Mouse (Mus musculus) left cerebral cortex, postnatal 14 days (tissue): Measurements from ENCODE around the gene Rmnd1. TPM values are rescaled to one million over a fixed set of nuclear protein-coding genes. Genes with fewer than 3 reads are reported as not detected.
A peak's percentile ranks its signal among the peaks of the same experiment; 100 is the strongest.

Experiments used
- DNase-seq, 2 experiments: peaks; one replicate each; pipeline ENCODE4 v3.0.0; 2021 to 2022; ENCODE audit warnings: low spot score in 2 of 2, mixed read lengths in 1 of 2
- intact Hi-C: fragments of 180-260 bp; cut with DNase I; formaldehyde crosslinking; loops from one replicate; pipeline ENCODE4 v1.15.1; 2025
- total RNA-seq, 2 experiments: library from RNA; stranded (reverse); gene quantifications; 2 replicates each; pipeline ENCODE4 v1.2.3; 2021

Gene Rmnd1
- total RNA-seq, 2 experiments from 2014 or later: 31.1 to 40.9 TPM

DNA sequence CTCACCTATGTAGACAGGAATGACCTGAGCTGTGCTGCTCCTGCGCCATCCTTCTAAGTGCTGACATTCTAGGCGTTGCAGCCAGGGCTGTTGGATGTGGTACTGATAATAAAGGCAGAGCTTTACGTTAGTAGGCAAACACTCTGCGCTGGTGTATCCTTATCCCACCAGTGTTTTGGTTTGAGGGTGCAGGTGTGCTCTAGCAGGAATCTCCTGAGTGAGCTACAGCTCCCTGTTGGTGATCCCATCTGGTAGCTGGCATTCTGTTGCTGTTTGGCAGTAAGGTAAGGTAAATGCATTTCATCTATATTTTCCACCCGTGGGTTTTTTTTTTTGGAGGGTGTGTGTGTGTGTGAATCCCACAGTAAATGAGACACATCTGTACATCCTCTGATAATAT, 34.1 kb downstream of the Rmnd1 start:
- intact Hi-C loops: no loop called here
- no peak for DNase-seq

DNA sequence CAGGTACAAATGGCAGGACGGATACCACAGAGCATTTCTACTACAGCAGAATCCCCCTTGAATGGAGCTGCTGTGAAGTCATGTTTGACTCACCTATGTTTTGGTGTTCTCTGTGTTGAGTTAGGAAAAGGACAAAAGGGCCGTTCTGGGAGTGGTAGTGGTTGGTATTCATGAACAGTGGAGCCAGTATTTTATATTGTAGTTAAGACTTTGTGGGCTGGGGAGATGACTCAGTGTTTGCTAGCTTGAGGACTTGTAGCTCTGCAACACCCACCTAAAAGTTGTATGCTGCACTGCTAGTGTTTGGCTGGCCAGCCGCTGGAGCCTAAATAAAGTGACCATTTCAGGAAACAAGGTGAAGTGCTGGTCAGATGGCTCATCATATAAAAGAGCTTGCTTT, 36.9 kb downstream of the Rmnd1 start:
- intact Hi-C loops: no loop called here
- DNase-seq: no peak

DNA sequence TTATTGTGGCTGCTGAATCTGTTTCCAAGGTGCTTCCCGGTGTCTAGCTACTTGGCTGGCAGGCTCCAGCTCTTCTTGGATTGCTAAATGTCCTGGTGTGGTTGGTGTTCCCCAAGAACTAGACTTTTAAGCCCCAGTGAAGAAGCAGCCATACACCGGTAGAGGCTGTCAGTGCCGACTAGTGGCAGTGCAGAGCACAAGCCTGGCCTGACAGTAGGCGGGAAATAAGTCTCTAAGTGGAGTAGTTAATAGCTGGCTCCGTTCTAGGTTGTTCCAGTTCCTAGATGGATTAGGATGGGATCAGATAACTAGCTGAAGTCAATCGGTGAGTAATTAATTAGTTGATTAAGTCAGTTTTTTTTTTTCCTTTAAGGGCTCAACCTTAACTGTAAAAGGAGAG, 40.3 kb downstream of the Rmnd1 start:
- peak in 1 of 2 experiments; percentile 40 for DNase-seq
- intact Hi-C loops: no loop called here

DNA sequence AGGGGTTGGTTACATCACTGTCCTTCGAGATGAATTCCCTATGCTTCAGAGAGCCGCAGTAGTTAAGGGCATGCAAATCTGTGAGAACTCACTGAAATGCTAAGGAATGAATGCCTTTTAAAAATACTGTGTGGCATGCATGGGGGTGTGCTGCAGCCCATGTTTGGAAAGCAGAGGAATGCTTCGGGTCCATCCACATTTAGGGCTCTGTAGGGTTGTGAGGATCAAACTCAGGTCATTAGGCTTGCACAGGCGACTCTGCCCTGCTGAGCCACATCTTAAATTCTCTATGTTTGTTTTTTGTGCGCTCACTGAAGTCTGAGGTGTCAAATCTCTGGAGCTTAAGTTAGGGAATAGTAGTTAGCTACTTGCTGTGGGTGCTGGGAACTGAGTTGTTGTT, 41.1 kb downstream of the Rmnd1 start:
- intact Hi-C loops: no loop called here

DNA sequence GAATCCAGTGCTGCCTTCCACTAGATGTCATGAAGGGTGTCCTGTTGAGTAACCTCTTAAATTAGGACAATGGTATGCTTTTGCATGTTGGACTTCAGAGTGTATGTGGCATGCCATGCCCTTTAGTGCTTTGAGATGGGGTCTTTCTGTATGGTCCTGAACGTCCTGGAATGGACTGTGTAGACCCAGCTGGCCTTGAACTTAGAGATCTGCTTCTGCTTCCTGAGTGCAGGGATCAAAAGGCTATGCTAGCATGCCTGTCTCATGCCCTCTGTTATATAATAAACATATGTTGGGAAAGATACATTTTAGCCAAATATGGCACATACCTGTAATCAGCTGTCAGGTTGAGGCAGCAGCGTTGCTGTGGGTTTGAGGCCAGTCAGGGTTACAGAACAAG, 41.6 kb downstream of the Rmnd1 start:
- DNase-seq: no peak
- intact Hi-C loops: no loop called here

More for the DNA sequence above, 41.1 kb downstream of the Rmnd1 start:
- no peak for DNase-seq

DNA sequence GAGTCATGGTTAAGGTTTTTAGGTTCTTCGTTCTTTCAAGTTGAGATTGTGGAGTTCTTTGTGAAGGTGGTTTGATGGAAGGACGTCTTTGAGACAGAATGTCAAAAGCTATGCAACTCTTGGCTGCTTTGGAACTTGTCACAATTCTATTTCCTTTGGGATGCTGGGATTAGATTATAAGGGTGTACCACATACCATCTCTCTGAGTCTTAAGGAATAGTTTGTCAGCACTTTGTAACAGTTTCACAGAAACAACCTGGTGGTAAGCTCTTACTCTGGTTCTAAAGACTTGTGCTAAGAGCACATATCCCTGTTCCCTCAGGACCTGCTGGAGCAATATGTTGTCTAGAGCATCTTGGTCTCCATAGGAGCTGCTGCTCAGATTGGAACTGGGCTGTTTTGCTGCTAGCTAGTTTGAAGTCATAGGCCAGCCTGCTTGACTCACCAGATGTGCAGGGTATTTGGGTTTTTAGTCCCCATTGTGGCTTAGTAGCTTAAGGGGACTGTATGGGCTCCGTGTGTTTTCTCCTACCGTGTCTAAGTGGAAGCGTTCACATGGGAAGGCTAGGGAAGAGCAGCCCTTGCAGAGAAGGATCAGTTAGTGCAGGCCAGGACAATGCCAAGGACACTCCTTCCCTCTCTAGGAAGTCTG, 42.6 kb downstream of the Rmnd1 start:
- intact Hi-C loops: no loop called here
- no peak for DNase-seq

DNA sequence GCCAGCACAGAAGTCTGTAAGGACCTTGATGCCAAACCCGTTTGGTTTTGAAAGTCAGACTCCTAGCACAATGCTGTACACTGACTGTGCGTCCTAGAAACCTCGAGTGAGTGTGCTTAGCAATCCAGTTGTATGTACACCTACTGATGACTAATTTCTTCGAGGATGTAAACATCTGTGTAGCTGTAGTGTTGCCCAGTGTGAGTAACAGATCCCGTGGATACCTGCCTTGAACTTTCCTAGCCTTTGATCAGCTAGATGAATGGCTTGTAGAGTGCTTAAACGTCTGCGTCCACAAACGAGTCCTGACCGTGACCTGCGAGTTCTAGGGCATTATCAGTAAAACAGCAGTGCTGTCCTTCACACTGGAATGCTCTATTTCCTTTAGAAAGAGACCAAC, 43.2 kb downstream of the Rmnd1 start:
- no peak for DNase-seq
- intact Hi-C loops: no loop called here

DNA sequence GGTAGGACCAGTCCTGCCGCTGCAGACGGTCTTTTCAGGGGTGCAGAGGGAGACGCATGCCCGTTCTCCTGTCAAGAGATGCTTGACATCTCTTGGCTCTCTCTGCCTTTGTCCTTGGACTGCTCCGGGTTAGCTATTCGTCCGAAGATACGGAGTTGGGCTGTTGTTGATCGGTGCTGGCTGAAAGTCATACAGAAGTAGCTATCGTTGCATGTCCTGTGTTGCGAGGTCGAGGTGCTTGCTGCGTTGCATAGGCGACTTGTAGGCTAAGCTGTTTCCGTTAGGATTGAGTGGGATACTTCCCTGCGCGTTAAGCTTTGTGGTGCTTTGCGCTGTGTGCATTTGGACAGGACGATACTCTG, 43.8 kb downstream of the Rmnd1 start:
- no peak for DNase-seq
- intact Hi-C loops: no loop called here

DNA sequence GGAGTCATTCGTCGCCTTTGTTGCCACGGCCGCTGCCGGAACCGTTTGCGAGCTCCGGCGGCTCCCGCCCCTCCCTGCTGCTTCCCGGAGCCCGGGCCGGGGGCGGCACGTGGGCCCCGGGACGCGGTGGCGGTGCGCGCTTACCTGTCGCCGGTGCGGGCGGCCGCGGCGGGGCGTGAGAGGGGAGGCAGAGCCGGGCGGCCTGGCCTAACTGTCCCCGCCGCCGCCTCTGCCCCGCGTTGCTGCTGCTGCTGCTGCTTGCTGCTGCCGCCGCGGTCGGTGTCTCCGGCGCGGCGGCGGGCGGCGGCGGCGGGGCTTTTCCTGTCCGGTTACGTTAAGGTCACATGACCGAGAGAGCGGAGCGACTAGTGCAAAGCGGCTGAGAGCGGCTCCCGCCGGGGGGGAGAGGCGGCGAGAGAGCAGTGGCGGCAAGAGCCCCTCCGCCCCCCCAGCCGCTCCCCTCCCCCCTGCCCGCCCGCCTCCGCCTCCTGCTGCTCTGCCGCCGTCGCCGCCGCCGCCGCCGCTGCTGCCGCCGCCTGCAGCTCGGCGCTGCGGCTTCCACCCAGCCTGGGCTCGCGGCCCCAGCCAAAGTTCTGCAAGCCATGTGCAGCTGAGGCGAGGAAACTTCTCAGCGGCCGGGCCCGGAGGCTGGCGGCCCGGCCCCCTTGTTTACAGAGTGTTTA, 44.3 kb downstream of the Rmnd1 start, which contains the start of gene Zbtb2:
Gene Zbtb2, minus strand, starts transcription at position 408 of the 683 bp plus-strand sequence.
- intact Hi-C loops: no loop called here
- peak; percentile 58 to 76 for DNase-seq

DNA sequence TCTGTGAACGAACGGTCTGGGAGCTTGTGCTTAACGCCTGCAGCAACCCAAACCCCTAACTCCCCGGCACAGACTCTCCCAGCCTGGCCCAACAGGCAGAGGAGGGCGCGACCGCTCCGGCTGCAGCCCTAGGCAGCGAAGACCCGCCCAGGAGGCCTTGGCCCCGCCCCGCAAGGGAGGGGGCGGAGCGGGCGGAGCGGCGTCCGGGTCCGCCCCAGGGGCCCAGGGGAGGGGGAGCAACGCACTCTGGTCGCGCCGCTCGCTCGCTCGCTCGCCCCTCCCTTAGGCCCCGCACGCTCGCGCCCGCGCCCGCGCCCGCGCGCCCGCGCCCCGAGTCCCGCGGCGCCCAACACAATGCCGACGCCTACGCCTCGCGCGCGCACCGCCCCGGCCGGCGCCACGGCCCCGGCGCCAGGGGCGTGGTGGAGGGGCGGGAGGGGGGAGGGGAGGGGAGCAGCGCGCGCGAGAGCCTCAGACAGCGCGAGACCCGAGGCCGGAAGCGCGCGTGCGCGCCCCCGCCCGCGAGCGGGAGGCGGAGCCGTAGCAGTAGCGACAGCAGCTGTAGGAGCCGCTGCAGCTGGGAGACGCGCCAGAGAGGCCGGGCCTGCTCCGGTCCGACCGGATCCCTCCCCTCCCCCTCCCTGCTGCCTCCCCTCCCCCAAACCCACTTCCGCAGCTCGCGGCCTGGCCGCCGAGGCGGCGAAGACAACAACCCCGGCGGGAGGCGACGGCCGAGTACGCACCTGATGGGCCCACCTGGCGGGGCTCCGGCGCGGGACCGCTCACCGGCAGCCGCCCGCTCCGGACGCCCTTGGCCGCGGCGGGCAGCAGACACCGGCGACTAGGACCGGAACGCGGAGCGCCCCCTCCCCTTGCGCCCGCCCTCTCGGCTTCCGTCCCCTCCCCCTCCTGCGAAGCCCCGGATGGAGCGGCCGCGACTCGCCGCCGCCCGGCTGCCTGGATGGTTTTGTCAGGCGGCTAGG, 45.3 kb downstream of the Rmnd1 start:
- intact Hi-C loops: no loop called here
- peak; percentile 94 to 98 for DNase-seq

DNA sequence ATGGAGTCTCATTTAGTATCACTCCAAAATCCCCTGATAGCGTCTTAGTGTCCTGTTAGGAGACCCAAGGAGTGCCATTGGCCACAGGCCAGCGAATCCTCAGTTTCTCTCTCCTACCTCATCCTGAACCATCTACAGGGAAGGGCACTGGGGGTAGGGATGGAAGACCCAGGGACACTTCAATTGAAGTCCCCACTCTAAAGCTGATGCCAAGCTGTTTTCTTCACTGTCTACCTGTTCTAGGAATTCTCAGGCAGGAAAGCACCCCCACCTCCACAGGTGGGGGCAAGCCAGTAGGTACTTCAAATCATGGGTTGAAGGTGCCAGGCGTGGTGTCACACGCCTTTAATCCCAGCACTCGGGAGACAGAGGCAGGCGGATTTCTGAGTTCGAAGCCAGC, 47.9 kb downstream of the Rmnd1 start:
- intact Hi-C loops: no loop called here
- no peak for DNase-seq

DNA sequence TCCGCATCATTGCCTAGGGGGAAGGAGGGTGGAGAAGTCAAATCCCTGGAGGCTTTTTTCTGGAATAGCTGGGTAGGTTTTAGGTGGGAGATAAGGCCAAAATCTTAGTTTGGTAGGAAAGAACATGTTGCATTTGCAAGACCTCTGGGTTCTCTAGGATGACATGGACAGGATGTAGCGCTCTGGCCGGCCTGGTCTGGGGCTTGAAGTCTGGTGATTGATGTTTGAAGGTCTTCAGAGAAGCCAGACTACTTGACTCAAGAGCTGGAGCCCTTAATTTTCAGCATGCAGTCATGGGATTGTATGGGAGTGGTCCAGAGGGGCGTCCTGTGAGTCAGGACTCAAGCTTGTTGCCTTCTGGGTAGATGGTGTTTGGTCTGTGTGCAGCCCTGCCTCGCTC, 51.4 kb downstream of the Rmnd1 start:
- intact Hi-C loops: no loop called here
- DNase-seq: no peak

DNA sequence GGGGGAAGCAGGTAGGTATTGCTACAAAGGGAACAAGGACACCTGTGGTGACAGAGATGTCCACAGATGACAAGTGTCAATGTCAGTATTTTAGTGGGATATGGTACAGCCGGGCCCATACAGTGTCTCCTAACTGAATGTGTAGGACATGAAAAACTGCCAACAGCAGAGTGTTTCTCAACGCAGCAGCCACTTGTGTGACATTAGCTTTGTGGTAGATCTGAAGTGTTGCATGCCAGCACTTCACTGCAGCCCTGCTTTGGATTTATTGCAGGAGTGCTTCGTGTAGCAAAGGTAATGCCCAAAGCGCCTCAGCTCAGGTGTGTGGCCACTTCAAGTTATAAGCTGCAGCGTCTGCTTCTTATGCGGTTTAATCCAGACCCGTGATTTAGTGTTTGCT, 55.3 kb downstream of the Rmnd1 start:
- no peak for DNase-seq
- intact Hi-C loops: no loop called here

DNA sequence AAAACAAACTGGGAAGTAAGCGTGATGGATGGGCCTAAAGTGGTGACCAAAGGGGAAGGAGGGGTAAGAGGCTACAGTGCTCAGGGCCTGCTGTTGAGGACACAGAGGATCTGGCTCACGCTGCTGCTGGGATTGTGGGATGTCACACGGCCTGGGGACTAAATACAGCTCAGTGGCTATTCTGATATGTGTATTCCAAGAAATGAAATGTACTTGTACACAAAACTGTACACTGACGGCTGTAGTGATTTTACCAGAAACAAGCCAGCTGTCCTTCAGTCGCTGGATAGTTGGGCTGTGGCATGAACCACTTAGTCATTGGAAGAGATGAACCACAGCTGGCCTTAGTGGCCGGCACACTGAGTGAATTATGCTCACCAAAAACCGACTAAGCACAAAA, 55.7 kb downstream of the Rmnd1 start:
- intact Hi-C loops: no loop called here
- DNase-seq: no peak

DNA sequence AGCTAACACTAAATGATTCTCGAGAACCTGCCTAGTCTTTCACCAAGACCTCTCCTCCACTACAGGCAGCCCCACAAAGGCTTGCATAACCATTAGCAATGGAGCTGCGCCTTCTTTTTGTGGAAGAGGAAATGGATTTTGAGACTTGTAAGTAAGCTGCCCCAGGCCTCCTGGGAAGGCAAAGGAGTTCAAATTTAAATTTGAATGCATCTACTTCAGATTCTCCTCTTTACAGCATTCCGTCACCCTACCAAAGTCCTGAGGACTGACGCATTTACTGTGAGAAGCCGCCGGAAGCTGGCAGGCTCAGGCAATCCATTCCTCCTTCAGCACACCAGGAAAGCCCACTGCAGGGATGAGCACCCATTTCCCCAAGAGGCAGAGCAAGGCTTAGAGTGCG, 56.9 kb downstream of the Rmnd1 start:
- DNase-seq: no peak
- intact Hi-C loops: no loop called here

DNA sequence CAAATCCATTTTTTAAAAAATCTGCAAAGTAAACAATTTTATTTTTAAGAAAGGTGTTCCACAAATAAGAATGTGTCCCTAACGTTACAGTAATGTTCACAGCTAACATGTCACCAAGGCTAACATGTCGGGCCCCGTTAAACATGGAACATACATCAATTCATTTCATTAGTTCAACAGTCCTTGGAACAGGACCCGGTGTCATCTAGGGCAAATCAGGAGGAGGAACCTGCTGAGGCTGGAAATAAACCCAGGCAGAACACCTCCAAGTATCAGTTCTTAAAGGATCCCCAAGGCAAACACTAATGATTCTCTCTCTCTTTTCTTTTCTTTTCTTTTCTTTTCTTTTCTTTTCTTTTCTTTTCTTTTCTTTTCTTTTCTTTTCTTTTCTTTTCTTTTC, 57.5 kb downstream of the Rmnd1 start:
- intact Hi-C loops: no loop called here
- no peak for DNase-seq

DNA sequence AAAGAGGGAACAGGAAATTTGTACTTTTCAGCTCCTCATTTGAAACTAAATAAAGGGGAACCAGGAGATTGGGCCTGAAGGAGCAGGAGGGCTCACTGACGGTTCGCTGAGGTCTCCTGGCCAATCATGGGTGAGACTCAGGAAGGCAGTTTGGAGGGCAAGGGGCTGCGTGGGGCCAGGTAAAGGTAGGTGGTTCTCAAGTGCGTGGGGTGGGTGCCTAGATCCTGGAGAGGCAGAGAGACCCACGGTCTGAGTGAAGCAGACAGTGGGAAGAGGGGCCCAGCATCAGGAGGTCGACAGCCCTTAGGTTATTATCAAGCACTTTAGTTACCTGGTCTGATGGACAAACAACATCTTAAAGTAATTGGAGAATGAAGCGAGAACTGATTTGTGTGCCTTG, 57.9 kb downstream of the Rmnd1 start:
- intact Hi-C loops: no loop called here
- no peak for DNase-seq

DNA sequence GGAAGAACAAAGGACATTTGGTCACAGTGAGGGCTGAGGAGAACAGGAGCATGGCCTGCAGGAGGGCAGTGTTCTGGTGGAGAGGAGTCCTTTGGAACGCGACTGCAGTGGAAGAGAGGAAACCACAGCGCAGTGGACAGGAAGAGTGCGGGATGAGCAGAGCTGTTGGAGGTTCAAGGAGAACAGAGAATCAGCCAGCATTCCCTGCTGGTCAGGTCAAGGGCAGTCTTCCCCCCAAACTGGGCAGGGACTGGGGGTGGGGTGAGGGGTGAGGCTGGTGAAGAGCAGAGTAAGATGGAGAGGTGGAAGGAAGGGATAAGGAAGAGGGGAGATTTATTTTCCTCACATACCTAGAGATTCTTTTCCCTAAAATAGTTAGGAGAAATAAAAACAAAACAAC, 58.6 kb downstream of the Rmnd1 start:
- DNase-seq: no peak
- intact Hi-C loops: no loop called here

DNA sequence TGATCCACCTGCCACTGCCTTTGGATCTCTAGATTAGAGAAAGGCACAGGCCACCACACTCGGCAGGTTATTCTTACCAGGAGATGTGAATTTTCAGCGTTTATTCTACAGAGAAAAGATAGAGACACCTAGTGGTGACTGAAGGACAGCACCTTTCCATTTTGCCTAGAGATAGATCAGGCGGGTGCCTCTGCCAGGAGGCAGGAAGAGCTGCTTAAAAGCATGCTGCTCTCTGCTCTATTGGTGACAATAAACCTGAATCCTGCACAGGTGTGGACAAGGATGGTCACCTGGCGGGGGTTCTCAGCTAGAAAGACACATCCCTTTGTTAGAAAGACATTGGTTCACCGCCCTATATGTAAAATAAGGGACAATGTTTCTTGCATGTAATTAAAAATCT, 60.2 kb downstream of the Rmnd1 start:
- peak; percentile 66 to 75 for DNase-seq
- intact Hi-C loops: no loop called here

DNA sequence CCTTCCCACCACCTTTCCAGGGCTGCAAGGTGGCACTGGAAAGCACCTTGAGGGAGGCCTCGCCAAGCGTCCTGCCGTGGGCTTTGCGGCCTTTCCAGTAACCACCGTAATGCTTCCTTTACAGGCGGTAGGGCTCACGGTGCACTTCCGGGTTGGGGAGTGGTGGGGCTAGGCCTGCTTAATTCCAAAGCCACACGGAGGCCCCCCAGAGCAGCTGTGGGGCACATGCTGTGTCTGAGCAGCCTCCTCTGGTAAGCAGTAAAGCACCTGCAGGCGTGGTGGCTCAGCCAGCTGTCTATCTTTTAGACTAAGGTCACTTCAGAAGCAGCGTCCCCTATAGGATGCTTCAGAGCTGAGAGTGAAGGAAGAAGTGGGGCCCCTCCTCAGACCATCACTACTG, 62.1 kb downstream of the Rmnd1 start:
- no peak for DNase-seq
- intact Hi-C loops: no loop called here
